Mouse (Mus musculus) MEL (cell line): ENCODE measurements at regions not wholly inside any gene's neighbourhood (a gene's known extent, or its start where the extent isn't known, plus 50 kb on each side); places are given as distances from the start of the nearest gene placed in this dataset.

ENCODE experiments used
- DNase-seq: peaks from one replicate; pipeline ENCODE4 v3.0.0; 2011; ENCODE audit warnings: low read depth, low spot score
- H3K27ac ChIP-seq: 2 replicates; pipeline ENCODE4 v1.5.1; 2012; ENCODE audit warnings: low read depth, mild to moderate bottlenecking, control low read depth, low read length, moderate library complexity; ENCODE audit not compliant: control insufficient read depth
- H3K27me3 ChIP-seq, 2 experiments: fragments of 150-350 bp in 1 of 2; sonication (generic) in 1 of 2; 2 replicates each; pipeline ENCODE4 v1.6.1; 2012; ENCODE audit warnings: low read length in 2 of 2, mild to moderate bottlenecking in 2 of 2, improper control_type of control experiment in 1 of 2, moderate library complexity in 1 of 2; ENCODE audit not compliant: insufficient read depth in 2 of 2, control insufficient read depth in 1 of 2
- H3K36me3 ChIP-seq, 2 experiments: 2 replicates each; pipeline ENCODE4 v1.6.1; 2012 to 2014; ENCODE audit warnings: low read length in 2 of 2, improper control_type of control experiment in 1 of 2, inconsistent platforms in 1 of 2, mild to moderate bottlenecking in 1 of 2; ENCODE audit not compliant: insufficient read depth in 2 of 2, control insufficient read depth in 1 of 2
- H3K4me1 ChIP-seq, 2 experiments: fragments of 150-350 bp in 1 of 2; sonication (generic) in 1 of 2; 2 replicates each; pipeline ENCODE4 v1.6.1; 2012; ENCODE audit warnings: low read length in 2 of 2, improper control_type of control experiment in 1 of 2, mild to moderate bottlenecking in 1 of 2; ENCODE audit not compliant: insufficient read depth in 2 of 2, control insufficient read depth in 1 of 2
- H3K4me3 ChIP-seq, 2 experiments: fragments of 150-350 bp in 1 of 2; sonication (generic) in 1 of 2; 2 replicates each; pipeline ENCODE4 v1.5.1; 2012; ENCODE audit warnings: low read depth in 2 of 2, low read length in 2 of 2, mild to moderate bottlenecking in 2 of 2, moderate library complexity in 2 of 2, control low read depth in 1 of 2, improper control_type of control experiment in 1 of 2; ENCODE audit not compliant: control insufficient read depth in 1 of 2, insufficient read depth in 1 of 2
- H3K79me2 ChIP-seq: 2 replicates; pipeline ENCODE4 v1.6.1; 2012; ENCODE audit warnings: mild to moderate bottlenecking, low read length, moderate library complexity; ENCODE audit not compliant: control insufficient read depth, poor library complexity, insufficient read depth
- H3K9ac ChIP-seq: 2 replicates; pipeline ENCODE4 v1.6.1; 2012; ENCODE audit warnings: low read depth, mild to moderate bottlenecking, control low read depth, low read length, moderate library complexity; ENCODE audit not compliant: control insufficient read depth, poor library complexity, severe bottlenecking
- H3K9me3 ChIP-seq: fragments of 150-350 bp; sonication (generic); replicated peaks from 2 replicates; pipeline ENCODE4 v1.6.1; 2012; ENCODE audit warnings: mild to moderate bottlenecking, low read length, improper control_type of control experiment, moderate library complexity; ENCODE audit not compliant: insufficient read depth
- BHLHE40 ChIP-seq: IDR thresholded peaks from 2 replicates; pipeline ENCODE4 v1.6.1; 2012; ENCODE audit warnings: low read depth, mild to moderate bottlenecking, inconsistent platforms, low read length, improper control_type of control experiment, borderline replicate concordance
- CHD1 ChIP-seq: IDR thresholded peaks from 2 replicates; pipeline ENCODE4 v1.6.1; 2012; ENCODE audit warnings: low read depth, mild to moderate bottlenecking, inconsistent platforms, low read length, improper control_type of control experiment
- CHD2 ChIP-seq: IDR thresholded peaks from 2 replicates; pipeline ENCODE4 v1.6.1; 2011; ENCODE audit warnings: low read length, improper control_type of control experiment
- CTCF ChIP-seq, 3 experiments: IDR thresholded peaks in 2 of 3; conservative IDR thresholded peaks in 1 of 3; 2 replicates each; pipeline ENCODE4 v1.5.1; 2011 to 2012; ENCODE audit warnings: low read length in 3 of 3, low read depth in 2 of 3, mild to moderate bottlenecking in 2 of 3, improper control_type of control experiment in 1 of 3, inconsistent platforms in 1 of 3, mixed read lengths in 1 of 3, moderate library complexity in 1 of 3; ENCODE audit not compliant: control insufficient read depth in 1 of 3, insufficient read depth in 1 of 3, poor library complexity in 1 of 3, severe bottlenecking in 1 of 3
- E2F4 ChIP-seq: IDR thresholded peaks from 2 replicates; pipeline ENCODE4 v1.6.1; 2011; ENCODE audit warnings: low read depth, low read length, improper control_type of control experiment, borderline replicate concordance
- EP300 ChIP-seq, 2 experiments: IDR thresholded peaks; 2 replicates each; pipeline ENCODE4 v1.6.1; 2011; ENCODE audit warnings: improper control_type of control experiment in 2 of 2, low read length in 2 of 2, low read depth in 1 of 2, mild to moderate bottlenecking in 1 of 2
- GABPA ChIP-seq: IDR thresholded peaks from 2 replicates; pipeline ENCODE4 v1.6.1; 2012; ENCODE audit warnings: low read depth, mild to moderate bottlenecking, inconsistent platforms, low read length, improper control_type of control experiment, moderate library complexity
- GATA1 ChIP-seq: IDR thresholded peaks from 2 replicates; pipeline ENCODE4 v1.6.1; 2011; ENCODE audit warnings: low read depth, low read length, improper control_type of control experiment
- KAT2A ChIP-seq: conservative IDR thresholded peaks from 2 replicates; pipeline ENCODE4 v1.6.1; 2012; ENCODE audit warnings: low read depth, low read length, improper control_type of control experiment, inconsistent platforms
- MAX ChIP-seq: IDR thresholded peaks from 2 replicates; pipeline ENCODE4 v1.6.1; 2011; ENCODE audit warnings: low read length, improper control_type of control experiment
- MAZ ChIP-seq: IDR thresholded peaks from 2 replicates; pipeline ENCODE4 v1.6.1; 2012; ENCODE audit warnings: low read depth, mild to moderate bottlenecking, inconsistent platforms, low read length, improper control_type of control experiment
- MEF2A ChIP-seq: IDR thresholded peaks from 2 replicates; pipeline ENCODE4 v1.6.1; 2014; ENCODE audit warnings: low read depth, mild to moderate bottlenecking, inconsistent platforms, low read length, improper control_type of control experiment; ENCODE audit not compliant: poor library complexity, insufficient replicate concordance, severe bottlenecking; ENCODE audit errors: extremely low read depth
- MXI1 ChIP-seq: IDR thresholded peaks from 2 replicates; pipeline ENCODE4 v1.6.1; 2011; ENCODE audit warnings: mild to moderate bottlenecking, low read depth, low read length, improper control_type of control experiment
- MYB ChIP-seq: IDR thresholded peaks from 2 replicates; pipeline ENCODE4 v1.6.1; 2011; ENCODE audit warnings: mild to moderate bottlenecking, low read depth, low read length, improper control_type of control experiment
- NRF1 ChIP-seq: IDR thresholded peaks from 2 replicates; pipeline ENCODE4 v1.6.1; 2014; ENCODE audit warnings: low read depth, mild to moderate bottlenecking, inconsistent platforms, low read length, improper control_type of control experiment, moderate library complexity; ENCODE audit not compliant: poor library complexity, insufficient read depth, severe bottlenecking
- POLR2AphosphoS5 ChIP-seq: IDR thresholded peaks from 2 replicates; pipeline ENCODE4 v1.6.1; 2012; ENCODE audit warnings: low read depth, borderline replicate concordance, mild to moderate bottlenecking, inconsistent platforms, low read length, moderate library complexity, mixed read lengths
- RAD21 ChIP-seq: IDR thresholded peaks from 2 replicates; pipeline ENCODE4 v1.6.1; 2011; ENCODE audit warnings: mild to moderate bottlenecking, low read depth, low read length, improper control_type of control experiment
- RCOR1 ChIP-seq: IDR thresholded peaks from 2 replicates; pipeline ENCODE4 v1.6.1; 2012; ENCODE audit warnings: low read depth, mild to moderate bottlenecking, inconsistent platforms, low read length, improper control_type of control experiment
- SIN3A ChIP-seq: IDR thresholded peaks from 2 replicates; pipeline ENCODE4 v1.6.1; 2012; ENCODE audit warnings: low read length, improper control_type of control experiment, inconsistent platforms
- SMC3 ChIP-seq: IDR thresholded peaks from 2 replicates; pipeline ENCODE4 v1.6.1; 2011; ENCODE audit warnings: low read depth, low read length, improper control_type of control experiment
- TCF12 ChIP-seq: IDR thresholded peaks from 2 replicates; pipeline ENCODE4 v1.6.1; 2014; ENCODE audit warnings: low read depth, mild to moderate bottlenecking, inconsistent platforms, low read length, improper control_type of control experiment, moderate library complexity
- UBTF ChIP-seq: IDR thresholded peaks from 2 replicates; pipeline ENCODE4 v1.6.1; 2012; ENCODE audit warnings: low read depth, mild to moderate bottlenecking, inconsistent platforms, low read length, improper control_type of control experiment, moderate library complexity, borderline replicate concordance; ENCODE audit not compliant: insufficient read depth
- USF1 ChIP-seq: IDR thresholded peaks from 2 replicates; pipeline ENCODE4 v1.6.1; 2014; ENCODE audit warnings: low read depth, mild to moderate bottlenecking, inconsistent platforms, low read length, improper control_type of control experiment, moderate library complexity
- ZC3H11A ChIP-seq: IDR thresholded peaks from 2 replicates; pipeline ENCODE4 v1.6.1; 2012; ENCODE audit warnings: low read depth, mild to moderate bottlenecking, inconsistent platforms, low read length, improper control_type of control experiment
- ZKSCAN1 ChIP-seq: IDR thresholded peaks from 2 replicates; pipeline ENCODE4 v1.6.1; 2012; ENCODE audit warnings: low read depth, mild to moderate bottlenecking, inconsistent platforms, low read length, improper control_type of control experiment, moderate library complexity
- ZNF384 ChIP-seq: IDR thresholded peaks from 2 replicates; pipeline ENCODE4 v1.6.1; 2012; ENCODE audit warnings: low read depth, mild to moderate bottlenecking, inconsistent platforms, low read length, improper control_type of control experiment

GRCm38 (mm10) chr10:45823612-45824011 lies 246.0 kb downstream of the Hace1 start:
- no peak overlapping the region for H3K27ac ChIP-seq
- TF ChIP-seq CTCF (IDR thresholded peaks at IDR 0.05 in 2 of 3, conservative IDR thresholded peaks at IDR 0.05 in 1 of 3; ENCODE audit: control insufficient read depth in 1 of 3, insufficient read depth in 1 of 3, low read depth in 2 of 3, low read length in 3 of 3, poor library complexity in 1 of 3, severe bottlenecking in 1 of 3) (no peak), CHD2 (no peak), MAX (no peak), E2F4 (no peak), GATA1 (no peak), ZKSCAN1 (no peak), TCF12 (no peak), KAT2A (no peak), USF1 (no peak), SMC3 (no peak), ZNF384 (no peak), POLR2AphosphoS5 (no peak), EP300 (IDR thresholded peaks at IDR 0.05; ENCODE audit: low read depth in 1 of 2, low read length in 2 of 2) (no peak), NRF1 (no peak), MXI1 (no peak), BHLHE40 (no peak), SIN3A (no peak), MEF2A (no peak), RCOR1 (no peak), MYB (no peak)
- DNase-seq, result no peak
- no peaks in the 10 kb centered on the region for H3K4me1 ChIP-seq
- H3K9me3 ChIP-seq, result no peaks in the 10 kb centered on the region
- H3K36me3 ChIP-seq, result no peaks in the 10 kb centered on the region
- H3K79me2 ChIP-seq, result no peaks in the 10 kb centered on the region
- no peaks in the 10 kb centered on the region for H3K27me3 ChIP-seq
- no peak overlapping the region for H3K4me3 ChIP-seq
- no peak overlapping the region for H3K9ac ChIP-seq

DNA sequence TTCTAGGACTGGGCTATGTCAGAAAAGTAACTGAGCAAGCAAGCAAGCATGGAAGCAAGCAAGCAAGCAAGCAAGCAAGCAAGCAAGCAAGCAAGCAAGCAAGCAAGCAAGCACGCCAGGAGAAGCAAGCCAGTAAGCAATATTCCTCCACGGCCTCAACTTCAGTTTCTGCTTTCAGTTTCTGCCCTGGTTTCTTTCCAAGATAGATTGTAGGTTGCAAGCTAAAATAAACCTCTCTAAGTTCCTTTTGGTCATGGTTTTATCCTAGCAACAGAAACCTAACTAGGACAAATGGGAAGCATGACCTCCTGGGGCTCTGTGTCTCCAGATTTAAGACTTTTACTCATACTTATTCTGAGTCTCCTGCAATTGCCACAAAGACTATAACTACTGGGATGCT lies 271.0 kb downstream of the Hace1 start:
- Histone ChIP-seq H3K4me3 (no peak overlapping the region), H3K4me1 (no peaks in the 10 kb centered on the region), H3K9me3 (no peaks in the 10 kb centered on the region), H3K9ac (no peak overlapping the region), H3K27ac (no peak overlapping the region), H3K36me3 (no peaks in the 10 kb centered on the region), H3K79me2 (no peaks in the 10 kb centered on the region), H3K27me3 (no peaks in the 10 kb centered on the region; a peak in 2 of 4 replicates)
- no peak for TF ChIP-seq MAZ
- no peak for TF ChIP-seq ZKSCAN1
- TF ChIP-seq NRF1, result no peak
- no peak for TF ChIP-seq E2F4
- no peak for TF ChIP-seq ZC3H11A
- TF ChIP-seq RAD21, result no peak
- TF ChIP-seq MXI1, result no peak
- TF ChIP-seq UBTF, result no peak
- no peak for TF ChIP-seq CHD1
- TF ChIP-seq CTCF (IDR thresholded peaks at IDR 0.05 in 2 of 3, conservative IDR thresholded peaks at IDR 0.05 in 1 of 3; ENCODE audit: control insufficient read depth in 1 of 3, insufficient read depth in 1 of 3, low read depth in 2 of 3, low read length in 3 of 3, poor library complexity in 1 of 3, severe bottlenecking in 1 of 3), result no peak
- TF ChIP-seq MAX, result no peak
- TF ChIP-seq GABPA, result no peak
- no peak for DNase-seq
